Mouse (Mus musculus): ENCODE results near the gene Csrp1.

DNA sequence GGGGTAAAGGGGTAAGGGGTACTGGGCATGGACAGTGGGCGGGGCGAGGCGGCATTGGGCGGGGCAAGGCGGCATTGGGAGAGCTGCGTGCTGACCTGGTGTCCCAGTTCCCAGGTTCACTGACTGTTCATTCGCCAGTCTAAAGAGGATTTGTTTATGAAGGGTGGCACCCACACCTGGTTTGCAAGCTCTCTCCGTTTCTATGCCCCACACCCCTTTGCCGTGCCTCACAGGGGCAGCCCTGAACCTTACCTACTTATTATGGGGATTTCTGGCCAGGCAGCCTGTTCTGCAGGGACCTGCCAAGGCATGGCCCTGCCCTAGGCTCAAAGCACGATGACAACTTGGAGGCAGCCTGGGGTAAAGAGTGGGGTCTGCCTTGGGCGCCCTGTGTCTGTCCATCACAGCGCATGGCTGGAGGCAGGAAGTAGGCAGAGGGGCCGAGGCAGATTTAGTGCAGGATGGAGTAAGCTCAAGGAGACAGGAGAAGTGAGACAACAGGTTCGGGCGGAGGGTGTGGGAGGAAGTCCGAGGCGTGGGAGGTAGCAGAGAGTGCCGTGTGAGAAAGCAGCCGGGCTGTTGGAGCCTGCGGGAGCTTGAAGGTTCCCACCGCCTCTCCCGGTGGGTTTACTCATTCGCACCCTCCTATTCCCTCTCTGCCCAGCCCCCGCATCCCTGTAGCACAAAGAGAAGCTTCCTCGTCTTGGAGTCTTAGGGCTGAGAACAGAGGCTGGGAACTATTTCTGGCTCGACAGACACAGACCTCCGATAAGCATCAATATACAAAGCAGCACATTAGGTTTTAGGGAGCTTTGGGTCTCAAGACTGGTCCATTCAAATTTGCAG lies 73.7 kb downstream of the Csrp1 start:
- TF ChIP-seq POLR2A (IDR thresholded peaks at IDR 0.05; ENCODE audit: control insufficient read depth, extremely low read depth, insufficient read depth, low read length, poor library complexity) (no peak), CTCF (IDR thresholded peaks at IDR 0.05; ENCODE audit: borderline replicate concordance, control insufficient read depth, extremely low read depth, insufficient read depth, low read length, poor library complexity) (peak; percentile 28; the same call in 1 of the 2 replicates)

Measured in thymus, adult 2 months (tissue).